Mouse (Mus musculus) erythroblast, embryonic 14.5 days (primary cell): Measurements from ENCODE around the gene Usp30.

Source experiments
- GATA1 ChIP-seq: IDR thresholded peaks from 2 replicates; pipeline ENCODE4 v1.6.1; 2012; ENCODE audit warnings: low read length, inconsistent platforms, mixed read lengths
- TAL1 ChIP-seq: IDR thresholded peaks from 3 replicates; pipeline ENCODE4 v1.6.1; 2012; ENCODE audit warnings: low read length, inconsistent platforms, mixed read lengths

DNA sequence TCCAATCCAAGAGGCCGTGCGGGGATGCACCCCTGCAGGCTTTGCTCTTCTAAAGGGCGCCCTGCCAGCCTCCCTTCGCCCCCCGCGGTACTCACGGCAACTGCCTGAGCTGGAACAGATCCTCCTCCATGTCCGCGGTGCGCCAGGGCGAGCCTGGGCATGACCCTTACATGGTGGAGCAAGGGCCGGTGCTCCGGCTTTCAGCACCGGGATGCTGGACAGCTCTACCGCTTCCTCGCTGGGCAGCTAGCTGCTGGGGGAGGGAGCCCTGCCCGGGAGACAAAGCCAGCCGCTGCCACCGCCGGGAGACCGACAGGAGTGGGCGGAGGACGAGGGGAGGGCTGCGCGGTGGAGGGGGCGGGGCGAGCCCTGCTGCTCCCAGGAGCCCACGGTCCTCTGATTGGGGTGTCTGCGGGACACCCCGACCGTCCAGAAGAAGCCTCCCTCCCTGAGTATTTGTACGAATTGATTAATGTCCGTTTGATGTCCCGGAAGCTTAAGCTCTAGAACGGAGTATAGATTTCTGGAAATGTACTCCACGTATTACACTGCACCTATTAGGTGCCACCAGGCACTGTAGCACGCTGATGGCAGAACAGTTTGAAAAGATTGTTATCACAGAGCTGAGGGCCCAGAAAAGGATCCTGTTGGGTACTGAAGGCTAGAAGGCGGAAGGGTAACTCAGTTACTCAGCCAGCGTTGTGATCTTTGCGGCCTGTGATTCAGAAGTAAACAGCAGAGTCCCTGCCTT lies 26.0 kb downstream of the Usp30 start, which contains the start of gene Svop:
- no peak for TF ChIP-seq GATA1
- TF ChIP-seq TAL1, result no peak
